Mouse (Mus musculus): Measurements from ENCODE around the gene Ramac.

The Ramac gene

GRCm38 (mm10) chr7:81775325-81775724 lies 12.6 kb downstream of the Ramac start:
- intact Hi-C loops (cut with DNase I): no loop called here

- intact Hi-C loops (cut with DNase I): no loop called here
Measured at GRCm38 (mm10) chr7:81777667-81778218, 15.0 kb downstream of the Ramac start.

- intact Hi-C loops (cut with DNase I): loop anchor here (5.0 kb wide), 1 partner anchor 169 kb away; no protein-coding TSS in a partner anchor
Measured at GRCm38 (mm10) chr7:81788536-81788935, 25.8 kb downstream of the Ramac start.

GRCm38 (mm10) chr7:81789095-81789757 lies 26.5 kb downstream of the Ramac start, which contains the start of gene 3110040N11Rik:
Gene 3110040N11Rik, minus strand, starts transcription at chr7:81789478.
- intact Hi-C loops (cut with DNase I): loop anchor here (5.0 kb wide), 1 partner anchor 168 kb away; no protein-coding TSS in a partner anchor

DNA sequence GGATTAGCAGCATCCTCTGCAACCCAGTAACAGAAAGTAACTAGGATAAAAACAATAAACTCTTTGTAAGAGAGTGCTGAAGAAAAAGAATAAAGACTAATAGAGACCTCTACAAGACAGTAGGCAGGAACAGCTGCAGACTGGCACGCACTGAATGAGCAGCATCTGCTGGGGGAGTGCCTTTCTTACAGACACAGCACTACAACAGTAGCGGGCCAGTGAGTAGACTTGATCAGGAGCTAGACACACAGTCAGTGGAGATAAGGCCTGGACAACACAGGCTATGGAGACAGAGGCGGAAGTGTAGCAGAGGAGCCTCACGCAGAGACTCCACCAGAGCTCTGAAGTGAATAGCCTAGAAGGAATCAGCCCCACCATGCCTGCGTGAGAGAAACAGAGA lies 43.3 kb downstream of the Ramac start:
- intact Hi-C loops (cut with DNase I): no loop called here

Data from adrenal gland (tissue).